30 mouse cellular contexts compared by ENCODE assay signal in genomic region chr3:138560242-138560641, GRCm38 (mm10). TPM values are rescaled to one million over a fixed set of nuclear protein-coding genes. Genes with fewer than 3 reads are reported as not detected.
DNase-seq lines count a peak whose midpoint lies in the region; ATAC-seq and TF ChIP-seq lines count a peak whose summit lies in the region.
"Had no signal": no experiment of that assay in that cellular context is flagged by ENCODE, and none has a peak within 500 bp of the region (broad histone marks: within the 10 kb centered on the region; RNA-seq: fewer than 3 reads in every experiment).

No protein-coding gene starts in this region.

- H3K4me1 ChIP-seq in lung, embryonic 14.5 days (ENCODE audit: insufficient read depth) = no peaks in the 10 kb centered on the region
- H3K4me1 ChIP-seq in midbrain, embryonic 12.5 days = no peaks in the 10 kb centered on the region
- no peaks in the 10 kb centered on the region for H3K4me1 ChIP-seq in midbrain, embryonic 11.5 days (ENCODE audit: control insufficient read depth, insufficient read depth, low read length)
- 0 out of 2 replicates have a peak, but pooled peaks cover 5% of the 10 kb centered on the region for H3K4me1 ChIP-seq in limb, embryonic 10.5 days
- H3K4me1 ChIP-seq: heart, embryonic 15.5 days; kidney, embryonic 15.5 days; limb, embryonic 15.5 days; liver, embryonic 13.5 days; neural tube, embryonic 12.5 days had no signal

- H3K4me2 ChIP-seq in lung, embryonic 14.5 days = no peak overlapping the region
- H3K4me2 ChIP-seq in midbrain, embryonic 12.5 days (replicated peaks) = no peak overlapping the region
- H3K4me2 ChIP-seq in midbrain, embryonic 11.5 days = no peak overlapping the region
- H3K4me2 ChIP-seq in myocyte (ENCODE audit: low read depth) = no peak overlapping the region
- H3K4me2 ChIP-seq: heart, embryonic 15.5 days; hindbrain, embryonic 14.5 days; kidney, embryonic 15.5 days; limb, embryonic 15.5 days; liver, embryonic 13.5 days; neural tube, embryonic 12.5 days had no signal

- peak; percentile 72 for ATAC-seq in lung, embryonic 14.5 days (ENCODE audit: insufficient read depth)
- ATAC-seq in midbrain, embryonic 12.5 days (ENCODE audit: low FRiP score, low read depth) = peak; percentile 25; the same call in 1 of the 2 replicates
- no peak for ATAC-seq in midbrain, embryonic 11.5 days (ENCODE audit: low FRiP score)
- ATAC-seq: activated CD4-positive, CD25-positive, alpha-beta regulatory T cell, adult 4 months; forebrain, embryonic 14.5 days; inflammation-experienced regulatory T-cells, adult 6 months had no signal

- peaks cover 43% of the 10 kb centered on the region for H3K36me3 ChIP-seq in lung, embryonic 14.5 days (ENCODE audit: insufficient read depth)
- H3K36me3 ChIP-seq in midbrain, embryonic 12.5 days = peaks cover 44% of the 10 kb centered on the region
- H3K36me3 ChIP-seq in midbrain, embryonic 11.5 days (ENCODE audit: control insufficient read depth, insufficient read depth, low read length) = peaks cover 4% of the 10 kb centered on the region; the same call in 1 of the 2 replicates
- H3K36me3 ChIP-seq in limb, embryonic 10.5 days = peaks cover 56% of the 10 kb centered on the region
- peaks cover 30% of the 10 kb centered on the region for H3K36me3 ChIP-seq in myocyte (ENCODE audit: control insufficient read depth, insufficient read depth)

- no peak for TF ChIP-seq CTCF in lung, embryonic 14.5 days (IDR thresholded peaks at IDR 0.05; ENCODE audit: low read depth)

- 66% methylated on average over 5 of the region's 5 CpGs for WGBS in lung, embryonic 14.5 days
- 85% methylated on average over 5 of the region's 5 CpGs for WGBS in midbrain, embryonic 12.5 days
- WGBS in midbrain, embryonic 11.5 days = 88% methylated on average over 5 of the region's 5 CpGs
- WGBS in limb, embryonic 10.5 days = 90% methylated on average over 5 of the region's 5 CpGs

- peak; percentile 34 for DNase-seq in lung, embryonic 14.5 days
- DNase-seq in lung, postnatal 36 days = no peak
- no peak for DNase-seq in midbrain, embryonic 11.5 days (ENCODE audit: low spot score, missing footprints)
- DNase-seq in limb, embryonic 10.5 days (ENCODE audit: low spot score) = no peak
- DNase-seq in layer of hippocampus, postnatal 14 days (ENCODE audit: low spot score in 2 of 2) = no peak
- DNase-seq: adrenal gland, adult 2 months; adrenal gland, postnatal 36 days; B cell, adult 2 months; cerebellum, adult 2 months; cerebellum, postnatal 14 days; gastrocnemius, postnatal 14 days; heart, adult 11 months; kidney, adult 11 months; kidney, postnatal 36 days; liver, embryonic 13.5 days; lung, adult 18-20 months; midbrain, embryonic 14.5 days; thymus, postnatal 14 days had no signal

- H3K9me3 ChIP-seq in lung, embryonic 14.5 days (ENCODE audit: low read depth, low read length) = no peaks in the 10 kb centered on the region
- H3K9me3 ChIP-seq in midbrain, embryonic 12.5 days = no peaks in the 10 kb centered on the region
- no peaks in the 10 kb centered on the region for H3K9me3 ChIP-seq in midbrain, embryonic 11.5 days (ENCODE audit: control insufficient read depth, low read length)
- no peaks in the 10 kb centered on the region for H3K9me3 ChIP-seq in limb, embryonic 10.5 days (replicated peaks)
- H3K9me3 ChIP-seq: heart, embryonic 10.5 days; heart, embryonic 15.5 days; kidney, embryonic 15.5 days; limb, embryonic 15.5 days; liver, embryonic 13.5 days; neural tube, embryonic 12.5 days had no signal

- no peak overlapping the region for H3ac ChIP-seq in myocyte (ENCODE audit: control insufficient read depth, insufficient read length)

- H3K79me2 ChIP-seq in myocyte (ENCODE audit: control insufficient read depth, insufficient read depth) = no peaks in the 10 kb centered on the region

- no peaks in the 10 kb centered on the region for H3K27me3 ChIP-seq in lung, embryonic 14.5 days (ENCODE audit: insufficient read depth, low read length)
- no peaks in the 10 kb centered on the region for H3K27me3 ChIP-seq in midbrain, embryonic 12.5 days
- H3K27me3 ChIP-seq in midbrain, embryonic 11.5 days (ENCODE audit: control insufficient read depth, insufficient read depth, low read length) = no peaks in the 10 kb centered on the region
- H3K27me3 ChIP-seq in limb, embryonic 10.5 days (ENCODE audit: low read depth, poor library complexity, severe bottlenecking) = no peaks in the 10 kb centered on the region
- no peaks in the 10 kb centered on the region for H3K27me3 ChIP-seq in myocyte (ENCODE audit: control insufficient read depth, insufficient read depth, insufficient read length)
- H3K27me3 ChIP-seq: heart, embryonic 15.5 days; kidney, embryonic 15.5 days; limb, embryonic 15.5 days; liver, embryonic 13.5 days; neural tube, embryonic 12.5 days had no signal

- TF ChIP-seq POLR2A in myocyte (IDR thresholded peaks at IDR 0.05; ENCODE audit: insufficient read length, low read depth) = peak; percentile 16

- H3K4me3 ChIP-seq in lung, embryonic 14.5 days (ENCODE audit: low read depth, low read length) = no peak overlapping the region
- no peak overlapping the region for H3K4me3 ChIP-seq in midbrain, embryonic 12.5 days
- no peak overlapping the region for H3K4me3 ChIP-seq in midbrain, embryonic 11.5 days (ENCODE audit: low read depth, low read length)
- no peak overlapping the region for H3K4me3 ChIP-seq in limb, embryonic 10.5 days
- H3K4me3 ChIP-seq in myocyte = no peak overlapping the region
- H3K4me3 ChIP-seq: heart, embryonic 10.5 days; heart, embryonic 15.5 days; kidney, embryonic 15.5 days; layer of hippocampus, adult 2 months; limb, embryonic 15.5 days; liver, embryonic 13.5 days; neural tube, embryonic 12.5 days had no signal

- H3K9ac ChIP-seq in lung, embryonic 14.5 days = no peak overlapping the region
- no peak overlapping the region for H3K9ac ChIP-seq in midbrain, embryonic 12.5 days (replicated peaks)
- H3K9ac ChIP-seq in midbrain, embryonic 11.5 days (ENCODE audit: low read length) = no peak overlapping the region
- H3K9ac ChIP-seq: heart, embryonic 15.5 days; hindbrain, embryonic 14.5 days; kidney, embryonic 15.5 days; limb, embryonic 15.5 days; liver, embryonic 13.5 days; neural tube, embryonic 12.5 days had no signal

- no peak overlapping the region for H3K27ac ChIP-seq in lung, embryonic 14.5 days (ENCODE audit: low read depth)
- no peak overlapping the region for H3K27ac ChIP-seq in midbrain, embryonic 12.5 days (replicated peaks)
- no peak overlapping the region; the same call in 1 of the 2 replicates for H3K27ac ChIP-seq in midbrain, embryonic 11.5 days (ENCODE audit: low read depth, low read length)
- peak overlapping the region; percentile 50; the same call in 1 of the 2 replicates for H3K27ac ChIP-seq in limb, embryonic 10.5 days
- H3K27ac ChIP-seq: heart, embryonic 10.5 days; heart, embryonic 15.5 days; hindbrain, embryonic 14.5 days; kidney, embryonic 15.5 days; layer of hippocampus, adult 2 months; limb, embryonic 15.5 days; liver, embryonic 13.5 days; neural tube, embryonic 12.5 days had no signal

TF ChIP-seq in myocyte, 11 proteins besides CTCF, POLR2A, EP300 and RAD21:
- no peak for TF ChIP-seq REST (IDR thresholded peaks at IDR 0.05; ENCODE audit: insufficient read depth, insufficient read length)
- peak; percentile 58 for TF ChIP-seq POLR2AphosphoS2 (IDR thresholded peaks at IDR 0.05; ENCODE audit: insufficient read length, low read depth)
- no peak for TF ChIP-seq MYOD1 (IDR thresholded peaks at IDR 0.05; ENCODE audit: control insufficient read depth in 1 of 3, insufficient read length in 2 of 3, low read depth in 2 of 3)
- no peak for TF ChIP-seq SRF (IDR thresholded peaks at IDR 0.05; ENCODE audit: control insufficient read depth, insufficient read length, low read depth)

RNA-seq across cellular contexts. Expression of gene Eif4e, which starts 34.3 kb away (rescaled TPM):
- polyA plus RNA-seq in lung, embryonic 14.5 days (2014; fragmentation: Nextera tagmentation; extraction: Ambion mirVana) = 405 and 425 TPM in 2 replicates
- 348 and 357 TPM in 2 replicates for polyA plus RNA-seq in midbrain, embryonic 12.5 days (2016; fragmentation: Nextera tagmentation; extraction: Ambion mirVana)
- 493 and 516 TPM in 2 replicates for polyA plus RNA-seq in midbrain, embryonic 11.5 days (2014; fragmentation: Nextera tagmentation; extraction: Ambion mirVana)
- polyA plus RNA-seq in limb, embryonic 10.5 days (2016; fragmentation: Nextera tagmentation; extraction: Ambion mirVana) = 540 and 565 TPM in 2 replicates
- 136 TPM for polyA plus RNA-seq in myocyte (2012; fragmentation: generic; extraction: Trizol)
- 100 to 1,000 TPM; 151 to 169 TPM for total RNA-seq in layer of hippocampus, postnatal 14 days (2021)
